Mouse (Mus musculus) G1E (cell line): ENCODE data around the gene Prr22.

Experiments used
- CTCF ChIP-seq: IDR thresholded peaks from 2 replicates; pipeline ENCODE4 v1.5.1; 2012; ENCODE audit warnings: low read depth, low read length, inconsistent platforms, mixed read lengths
- GATA1 ChIP-seq: IDR thresholded peaks from 2 replicates; pipeline ENCODE4 v1.6.1; 2012; ENCODE audit warnings: borderline replicate concordance, low read length, inconsistent platforms, mixed read lengths
- GATA2 ChIP-seq: IDR thresholded peaks from 2 replicates; pipeline ENCODE4 v1.6.1; 2012; ENCODE audit warnings: low read depth, low read length, inconsistent platforms, borderline replicate concordance
- TAL1 ChIP-seq: conservative IDR thresholded peaks from 2 replicates; pipeline ENCODE4 v1.6.1; 2012; ENCODE audit warnings: low read depth, low read length, inconsistent platforms, mixed read lengths

DNA sequence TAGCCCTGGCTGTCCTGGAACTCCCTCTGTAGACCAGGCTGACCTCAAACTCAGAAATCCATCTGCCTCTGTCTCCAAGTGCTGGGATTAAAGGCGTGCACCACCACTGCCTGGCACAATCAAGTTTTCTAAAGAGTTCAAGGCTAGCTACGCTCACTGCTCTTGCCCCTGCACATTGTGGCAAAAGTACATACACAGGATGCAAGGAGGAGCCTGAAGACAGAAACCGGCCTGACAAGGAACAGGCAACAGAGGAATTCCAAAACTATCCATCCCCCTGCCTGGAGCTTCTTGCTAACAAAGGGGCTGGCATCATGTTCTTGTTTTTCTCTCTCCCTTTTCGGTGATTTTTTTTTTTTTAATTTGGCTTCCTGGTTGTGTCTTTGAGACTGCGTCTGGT is 25.9 kb upstream of the Prr22 start:
- TF ChIP-seq CTCF: no peak
- TF ChIP-seq TAL1: no peak
- TF ChIP-seq GATA1: no peak
- TF ChIP-seq GATA2: no peak
